Mouse (Mus musculus): ENCODE results near the gene Cdkal1. TPM values are rescaled to one million over a fixed set of nuclear protein-coding genes. Genes with fewer than 3 reads are reported as not detected.

Gene Cdkal1
- polyA plus RNA-seq, 1 experiment from 2014 or later: 25.9 TPM

GRCm38 (mm10) chr13:29370731-29371465, 484.6 kb downstream of the Cdkal1 start:
- no peak for DNase-seq (ENCODE audit: low spot score)
- WGBS: 14% methylated on average over 5 of the region's 5 CpGs
- H3K27me3 ChIP-seq (ENCODE audit: insufficient read depth, poor library complexity, severe bottlenecking): no peaks in the 10 kb centered on the region
- H3K4me3 ChIP-seq: no peak overlapping the region
- no peaks in the 10 kb centered on the region for H3K36me3 ChIP-seq
- H3K9me3 ChIP-seq: no peaks in the 10 kb centered on the region
- peak overlapping the region; percentile 16; the same call in 1 of the 2 replicates for H3K27ac ChIP-seq
- H3K4me1 ChIP-seq: peaks cover 9% of the 10 kb centered on the region; the same call in 1 of the 2 replicates

- H3K27me3 ChIP-seq (ENCODE audit: insufficient read depth, poor library complexity, severe bottlenecking): no peaks in the 10 kb centered on the region
- 57% methylated on average over 6 of the region's 6 CpGs for WGBS
- H3K4me3 ChIP-seq: no peak overlapping the region
- no peak overlapping the region for H3K27ac ChIP-seq
- H3K4me1 ChIP-seq: peaks cover 21% of the 10 kb centered on the region
- H3K36me3 ChIP-seq: no peaks in the 10 kb centered on the region
- no peaks in the 10 kb centered on the region for H3K9me3 ChIP-seq
- DNase-seq (ENCODE audit: low spot score): no peak
These were observed 486.7 kb downstream of the Cdkal1 start for GRCm38 (mm10) chr13:29368806-29369205.

- WGBS: 67% methylated on average over 13 of the region's 13 CpGs
- Histone ChIP-seq H3K4me1 (peaks cover 33% of the 10 kb centered on the region), H3K27me3 (ENCODE audit: insufficient read depth, poor library complexity, severe bottlenecking) (no peaks in the 10 kb centered on the region), H3K27ac (0 out of 2 replicates have a peak overlapping the region, but pooled peaks have one; percentile 53), H3K9me3 (no peaks in the 10 kb centered on the region), H3K36me3 (no peaks in the 10 kb centered on the region), H3K4me3 (no peak overlapping the region)
- DNase-seq (ENCODE audit: low spot score): no peak
These were observed 490.4 kb downstream of the Cdkal1 start for GRCm38 (mm10) chr13:29364901-29365625.

GRCm38 (mm10) chr13:29364009-29364408, 491.5 kb downstream of the Cdkal1 start:
- DNase-seq (ENCODE audit: low spot score): no peak
- no peak overlapping the region for H3K4me3 ChIP-seq
- H3K27ac ChIP-seq: no peak overlapping the region
- WGBS: 49% methylated on average over 6 of the region's 6 CpGs
- no peaks in the 10 kb centered on the region for H3K36me3 ChIP-seq
- peaks cover 33% of the 10 kb centered on the region for H3K4me1 ChIP-seq
- no peaks in the 10 kb centered on the region for H3K9me3 ChIP-seq
- H3K27me3 ChIP-seq (ENCODE audit: insufficient read depth, poor library complexity, severe bottlenecking): no peaks in the 10 kb centered on the region

- no peak overlapping the region for H3K27ac ChIP-seq
These were observed 493.6 kb downstream of the Cdkal1 start for GRCm38 (mm10) chr13:29361842-29362241.

GRCm38 (mm10) chr13:29360899-29361298, 494.6 kb downstream of the Cdkal1 start:
- Histone ChIP-seq H3K9me3 (no peaks in the 10 kb centered on the region), H3K4me3 (no peak overlapping the region), H3K27me3 (ENCODE audit: insufficient read depth, poor library complexity, severe bottlenecking) (no peaks in the 10 kb centered on the region), H3K36me3 (no peaks in the 10 kb centered on the region), H3K27ac (no peak overlapping the region), H3K4me1 (peaks cover 44% of the 10 kb centered on the region)
- DNase-seq (ENCODE audit: low spot score): no peak
- 66% methylated on average over 10 of the region's 10 CpGs for WGBS

More at GRCm38 (mm10) chr13:29361842-29362241, 493.6 kb downstream of the Cdkal1 start:
- no peaks in the 10 kb centered on the region for H3K9me3 ChIP-seq
- H3K27me3 ChIP-seq (ENCODE audit: insufficient read depth, poor library complexity, severe bottlenecking): no peaks in the 10 kb centered on the region
- WGBS: 33% methylated on average over 4 of the region's 4 CpGs
- H3K4me3 ChIP-seq: no peak overlapping the region
- H3K36me3 ChIP-seq: no peaks in the 10 kb centered on the region
- peaks cover 37% of the 10 kb centered on the region for H3K4me1 ChIP-seq
- no peak for DNase-seq (ENCODE audit: low spot score)

- Histone ChIP-seq H3K36me3 (no peaks in the 10 kb centered on the region), H3K27me3 (ENCODE audit: insufficient read depth, poor library complexity, severe bottlenecking) (no peaks in the 10 kb centered on the region), H3K27ac (no peak overlapping the region), H3K4me3 (no peak overlapping the region), H3K9me3 (no peaks in the 10 kb centered on the region), H3K4me1 (peaks cover 38% of the 10 kb centered on the region)
- 88% methylated on average over 1 of the region's 1 CpGs for WGBS
- no peak for DNase-seq (ENCODE audit: low spot score)
These were observed 496.1 kb downstream of the Cdkal1 start for GRCm38 (mm10) chr13:29359341-29359740.

- WGBS: 82% methylated on average over 5 of the region's 5 CpGs
- Histone ChIP-seq H3K36me3 (no peaks in the 10 kb centered on the region), H3K27me3 (ENCODE audit: insufficient read depth, poor library complexity, severe bottlenecking) (no peaks in the 10 kb centered on the region), H3K9me3 (no peaks in the 10 kb centered on the region), H3K4me1 (peaks cover 34% of the 10 kb centered on the region), H3K27ac (no peak overlapping the region), H3K4me3 (no peak overlapping the region)
- DNase-seq (ENCODE audit: low spot score): no peak
These were observed 498.0 kb downstream of the Cdkal1 start for GRCm38 (mm10) chr13:29357483-29357882.

- Histone ChIP-seq H3K27me3 (ENCODE audit: insufficient read depth, poor library complexity, severe bottlenecking) (no peaks in the 10 kb centered on the region), H3K4me1 (peaks cover 29% of the 10 kb centered on the region), H3K36me3 (no peaks in the 10 kb centered on the region), H3K4me3 (no peak overlapping the region), H3K9me3 (no peaks in the 10 kb centered on the region), H3K27ac (peak overlapping the region; percentile 42; the same call in 1 of the 2 replicates)
- 50% methylated on average over 10 of the region's 10 CpGs for WGBS
- DNase-seq (ENCODE audit: low spot score): no peak
These were observed 499.4 kb downstream of the Cdkal1 start for GRCm38 (mm10) chr13:29356158-29356485.

- WGBS: 80% methylated on average over 3 of the region's 3 CpGs
These were observed 499.9 kb downstream of the Cdkal1 start for GRCm38 (mm10) chr13:29355484-29356157.

GRCm38 (mm10) chr13:29354943-29355342, 500.5 kb downstream of the Cdkal1 start:
- Histone ChIP-seq H3K4me3 (no peak overlapping the region), H3K27ac (no peak overlapping the region), H3K9me3 (no peaks in the 10 kb centered on the region), H3K36me3 (no peaks in the 10 kb centered on the region), H3K4me1 (peaks cover 24% of the 10 kb centered on the region), H3K27me3 (ENCODE audit: insufficient read depth, poor library complexity, severe bottlenecking) (no peaks in the 10 kb centered on the region)
- 92% methylated on average over 4 of the region's 4 CpGs for WGBS
- DNase-seq (ENCODE audit: low spot score): no peak

More at GRCm38 (mm10) chr13:29355484-29356157, 499.9 kb downstream of the Cdkal1 start:
- Histone ChIP-seq H3K4me3 (no peak overlapping the region), H3K4me1 (peaks cover 24% of the 10 kb centered on the region), H3K36me3 (no peaks in the 10 kb centered on the region), H3K9me3 (no peaks in the 10 kb centered on the region), H3K27ac (peak overlapping the region; percentile 42; the same call in 1 of the 2 replicates), H3K27me3 (ENCODE audit: insufficient read depth, poor library complexity, severe bottlenecking) (no peaks in the 10 kb centered on the region)
- DNase-seq (ENCODE audit: low spot score): no peak

- no peaks in the 10 kb centered on the region for H3K36me3 ChIP-seq
- DNase-seq (ENCODE audit: low spot score): no peak
- H3K4me1 ChIP-seq: peaks cover 24% of the 10 kb centered on the region
- H3K27ac ChIP-seq: no peak overlapping the region
- 87% methylated on average over 5 of the region's 5 CpGs for WGBS
- no peaks in the 10 kb centered on the region for H3K27me3 ChIP-seq (ENCODE audit: insufficient read depth, poor library complexity, severe bottlenecking)
- no peak overlapping the region for H3K4me3 ChIP-seq
- no peaks in the 10 kb centered on the region for H3K9me3 ChIP-seq
These were observed 501.5 kb downstream of the Cdkal1 start for GRCm38 (mm10) chr13:29353888-29354415.
